Comparison of ENCODE assay signal across 19 mouse cellular contexts in the genomic region with DNA sequence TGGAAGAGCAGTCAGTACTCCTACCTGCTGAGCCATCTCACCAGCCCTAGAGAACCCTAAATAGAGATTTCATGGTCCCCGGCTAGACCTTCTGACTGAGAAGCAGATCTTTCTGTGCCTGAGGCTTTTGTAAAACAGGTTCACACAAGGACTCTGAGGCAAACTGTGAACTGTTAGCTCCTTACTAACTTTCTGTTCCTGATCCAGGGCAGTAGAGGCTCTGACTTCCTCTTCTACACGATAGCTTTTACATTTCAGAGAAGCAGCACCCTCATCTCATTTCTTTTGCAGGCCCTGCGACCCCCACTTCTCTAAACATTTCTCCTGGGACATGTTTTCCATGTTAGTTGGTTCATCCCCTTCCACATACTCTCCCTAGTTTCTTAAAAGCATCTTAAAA. TPM values are rescaled to one million over a fixed set of nuclear protein-coding genes. Genes with fewer than 3 reads are reported as not detected.
DNase-seq lines count a peak whose midpoint lies in the region; ATAC-seq and TF ChIP-seq lines count a peak whose summit lies in the region.
"Had no signal": no experiment of that assay in that cellular context is flagged by ENCODE, and none has a peak within 500 bp of the region (broad histone marks: within the 10 kb centered on the region; RNA-seq: fewer than 3 reads in every experiment).

No protein-coding gene starts in this region.

- no peaks in the 10 kb centered on the region for H3K27me3 ChIP-seq in liver, embryonic 12.5 days (replicated peaks)
- H3K27me3 ChIP-seq in liver, postnatal 0 days (ENCODE audit: insufficient read depth, low read length): no peaks in the 10 kb centered on the region
- H3K27me3 ChIP-seq: embryonic facial prominence, embryonic 12.5 days; heart, embryonic 12.5 days; hindbrain, embryonic 15.5 days; Patski had no signal

- no peak for TF ChIP-seq CTCF in liver, postnatal 0 days (IDR thresholded peaks at IDR 0.05; ENCODE audit: low read depth)

- ATAC-seq in liver, embryonic 12.5 days: no peak
- peak; percentile 72 for ATAC-seq in granulocyte monocyte progenitor cell, adult 5-6 weeks (replicated peaks; ENCODE audit: poor library complexity, severe bottlenecking)
- no peak for ATAC-seq in liver, postnatal 0 days
- ATAC-seq in monocyte, adult 5-6 weeks (replicated peaks; ENCODE audit: insufficient number of reproducible peaks, low FRiP score, low TSS enrichment, poor library complexity, severe bottlenecking): 0 out of 2 replicates have a peak, but pooled peaks have one; percentile 41
- ATAC-seq: activated CD4-positive, CD25-positive, alpha-beta regulatory T cell, adult 4 months; forebrain, embryonic 16.5 days; Patski had no signal

- H3K9me3 ChIP-seq in liver, embryonic 12.5 days (replicated peaks): no peaks in the 10 kb centered on the region
- H3K9me3 ChIP-seq in liver, postnatal 0 days (ENCODE audit: low read length): no peaks in the 10 kb centered on the region
- H3K9me3 ChIP-seq: embryonic facial prominence, embryonic 12.5 days; heart, embryonic 12.5 days; hindbrain, embryonic 10.5 days; hindbrain, embryonic 15.5 days had no signal

- H3K4me3 ChIP-seq in liver, embryonic 12.5 days: no peak overlapping the region
- H3K4me3 ChIP-seq in liver, postnatal 0 days (ENCODE audit: low read depth, low read length): no peak overlapping the region
- H3K4me3 ChIP-seq: embryonic facial prominence, embryonic 12.5 days; heart, embryonic 12.5 days; hindbrain, embryonic 10.5 days; hindbrain, embryonic 15.5 days had no signal

- intact Hi-C loops in left cerebral cortex, postnatal 4 days (cut with DNase I): no loop called here

- no peak for TF ChIP-seq EP300 in liver, postnatal 0 days (IDR thresholded peaks at IDR 0.05; ENCODE audit: low read depth)

- H3K27ac ChIP-seq in liver, embryonic 12.5 days: peak overlapping the region; percentile 76
- H3K27ac ChIP-seq in liver, postnatal 0 days (ENCODE audit: low read depth): 0 out of 2 replicates have a peak overlapping the region, but pooled peaks have one; percentile 29
- H3K27ac ChIP-seq: embryonic facial prominence, embryonic 12.5 days; hindbrain, embryonic 10.5 days; hindbrain, embryonic 15.5 days had no signal

- H3K4me2 ChIP-seq in liver, embryonic 12.5 days: no peak overlapping the region
- H3K4me2 ChIP-seq in liver, postnatal 0 days (ENCODE audit: low read depth, low read length): no peak overlapping the region
- H3K4me2 ChIP-seq: embryonic facial prominence, embryonic 12.5 days; heart, embryonic 12.5 days; hindbrain, embryonic 15.5 days had no signal

- 72% methylated on average over 3 of the region's 3 CpGs for WGBS in liver, embryonic 12.5 days (ENCODE audit: insufficient replicate concordance)
- 55% methylated on average over 3 of the region's 3 CpGs for WGBS in liver, postnatal 0 days (ENCODE audit: insufficient replicate concordance)

- peak overlapping the region; percentile 25; the same call in 1 of the 2 replicates for H3K9ac ChIP-seq in liver, embryonic 12.5 days
- no peak overlapping the region for H3K9ac ChIP-seq in liver, postnatal 0 days (replicated peaks)
- H3K9ac ChIP-seq: embryonic facial prominence, embryonic 12.5 days; heart, embryonic 12.5 days; hindbrain, embryonic 15.5 days had no signal

- DNase-seq in liver: no peak
- no peak for DNase-seq in liver, postnatal 0 days
- DNase-seq in left cerebral cortex, adult 9 months (ENCODE audit: low spot score in 2 of 2): no peak
- no peak for DNase-seq in urinary bladder, adult 18-20 months (ENCODE audit: low spot score in 2 of 2)
- DNase-seq in left cerebral cortex, postnatal 4 days: no peak
- DNase-seq: adrenal gland, postnatal 14 days; cerebellum, adult 2 months; cerebellum, postnatal 14 days; gastrocnemius, postnatal 14 days had no signal

- H3K36me3 ChIP-seq in liver, embryonic 12.5 days: peaks cover 48% of the 10 kb centered on the region
- peaks cover 21% of the 10 kb centered on the region for H3K36me3 ChIP-seq in liver, postnatal 0 days (replicated peaks; ENCODE audit: insufficient read depth, low read length)

- H3K4me1 ChIP-seq in liver, embryonic 12.5 days: peaks cover 85% of the 10 kb centered on the region
- H3K4me1 ChIP-seq in liver, postnatal 0 days (ENCODE audit: insufficient read depth): peaks cover 34% of the 10 kb centered on the region
- H3K4me1 ChIP-seq: embryonic facial prominence, embryonic 12.5 days; hindbrain, embryonic 10.5 days; hindbrain, embryonic 15.5 days had no signal

RNA-seq across cellular contexts. Expression of a gene that starts 29.7 kb away (rescaled TPM):
- 13.3 and 14.4 TPM in 2 replicates for polyA plus RNA-seq in liver, embryonic 12.5 days (2016; fragmentation: Nextera tagmentation; extraction: Ambion mirVana)
- 26.2 and 28.1 TPM in 2 replicates for total RNA-seq in granulocyte monocyte progenitor cell, adult 5-6 weeks (2014; fragmentation: Nextera tagmentation)
- total RNA-seq in granulocyte monocyte progenitor cell, adult 5-6 weeks (2017): 12.8 and 14.1 TPM in 2 replicates
- 3.3 and 3.6 TPM in 2 replicates for polyA plus RNA-seq in liver, postnatal 0 days (2015; fragmentation: Nextera tagmentation; extraction: Ambion mirVana)
- total RNA-seq in monocyte, adult 5-6 weeks (2017): 9.9 to 34.1 TPM (median 19.9 TPM) in 3 replicates
- 100 to 1,000 TPM; 202 to 219 TPM for total RNA-seq in left cerebral cortex, postnatal 4 days (2021)

RNA-seq across cellular contexts. Expression of a gene that starts 45.4 kb away (rescaled TPM):
- 590 and 602 TPM in 2 replicates for polyA plus RNA-seq in liver, embryonic 12.5 days (2016; fragmentation: Nextera tagmentation; extraction: Ambion mirVana)
- 2,241 and 2,395 TPM in 2 replicates for total RNA-seq in granulocyte monocyte progenitor cell, adult 5-6 weeks (2014; fragmentation: Nextera tagmentation)
- 1,241 and 1,301 TPM in 2 replicates for total RNA-seq in granulocyte monocyte progenitor cell, adult 5-6 weeks (2017)
- 315 and 325 TPM in 2 replicates for polyA plus RNA-seq in liver, postnatal 0 days (2015; fragmentation: Nextera tagmentation; extraction: Ambion mirVana)
- total RNA-seq in monocyte, adult 5-6 weeks (2017): 599 to 801 TPM (median 613 TPM) in 3 replicates
- 100 to 1,000 TPM; 639 to 650 TPM for total RNA-seq in left cerebral cortex, postnatal 4 days (2021)

RNA-seq across cellular contexts. Expression of a gene that starts 58.5 kb away (rescaled TPM):
- polyA plus RNA-seq in liver, embryonic 12.5 days (2016; fragmentation: Nextera tagmentation; extraction: Ambion mirVana): 15.2 and 15.8 TPM in 2 replicates
- 29.7 and 33.6 TPM in 2 replicates for total RNA-seq in granulocyte monocyte progenitor cell, adult 5-6 weeks (2014; fragmentation: Nextera tagmentation)
- total RNA-seq in granulocyte monocyte progenitor cell, adult 5-6 weeks (2017): 44.8 and 45.8 TPM in 2 replicates
- polyA plus RNA-seq in liver, postnatal 0 days (2015; fragmentation: Nextera tagmentation; extraction: Ambion mirVana): 9.6 and 10.6 TPM in 2 replicates
- 59.8 to 88.9 TPM (median 78.3 TPM) in 3 replicates for total RNA-seq in monocyte, adult 5-6 weeks (2017)
- total RNA-seq in left cerebral cortex, postnatal 4 days (2021): 10 to 100 TPM; 74.1 to 76.3 TPM

Comparison
In these comparisons a context has a peak if more than half of its experiments do, and no peak if none do; other contexts are left out.
1. ATAC-seq: peak in granulocyte monocyte progenitor cell, adult 5-6 weeks (single experiment) and monocyte, adult 5-6 weeks (single experiment); none in liver, embryonic 12.5 days (single experiment) and liver, postnatal 0 days (single experiment).